Mouse (Mus musculus): ENCODE results near the gene Fa2h. TPM values are rescaled to one million over a fixed set of nuclear protein-coding genes. Genes with fewer than 3 reads are reported as not detected.

Gene Fa2h
- total and polyA plus RNA-seq, 2 experiments, result 0.06 to 0.09 TPM

DNA sequence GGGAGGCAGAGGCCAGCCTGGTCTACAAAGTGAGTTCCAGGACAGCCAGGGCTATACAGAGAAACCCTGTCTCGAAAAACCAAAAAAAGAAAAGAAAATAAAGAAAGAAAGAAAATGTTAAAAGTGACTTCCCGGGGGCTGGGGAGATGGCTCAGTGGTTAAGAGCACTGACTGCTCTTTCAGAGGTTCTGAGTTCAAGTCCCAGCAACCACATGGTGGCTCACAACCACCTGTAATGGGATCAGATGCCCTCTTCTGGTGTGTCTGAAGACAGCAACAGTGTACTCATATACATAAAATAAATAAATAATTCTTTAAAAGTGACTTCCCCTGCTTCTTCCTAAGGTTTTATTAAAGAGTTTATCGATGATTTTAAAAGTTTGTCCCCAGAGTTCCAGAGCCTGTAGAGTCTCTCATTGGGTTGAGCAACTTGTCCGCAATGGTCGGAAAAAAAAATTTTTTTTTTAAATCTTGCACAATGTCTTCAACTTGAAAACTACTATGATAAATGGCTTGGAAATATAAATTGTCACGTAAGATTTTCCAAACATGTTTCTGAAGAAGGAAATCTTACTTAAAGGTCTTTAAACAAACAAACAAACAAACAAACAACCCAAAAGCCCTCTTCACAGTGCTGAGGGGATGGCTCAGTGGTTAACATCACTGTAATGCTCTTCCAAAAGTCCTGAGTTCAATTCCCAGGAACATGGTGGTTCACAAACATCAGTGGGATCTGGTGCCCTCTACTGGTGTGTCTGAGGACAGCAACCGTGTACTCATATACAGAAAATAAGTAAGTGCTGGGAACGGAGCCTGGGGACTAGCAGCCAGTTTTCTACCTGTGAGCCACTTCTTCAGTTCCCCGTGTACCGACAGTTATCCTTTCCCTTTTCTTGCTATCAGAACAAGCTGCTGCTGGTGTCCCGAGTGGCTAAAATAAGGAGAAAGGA is 92.8 kb downstream of the Fa2h start:
- 58% methylated on average over 11 of the region's 11 CpGs for WGBS
- H3K27me3 ChIP-seq (ENCODE audit: control insufficient read depth, insufficient read depth, low read length), result no peaks in the 10 kb centered on the region
- H3K79me2 ChIP-seq (ENCODE audit: control insufficient read depth, insufficient read depth, low read length), result peaks cover 3% of the 10 kb centered on the region; the same call in 1 of the 2 replicates
- DNase-seq (ENCODE audit: extremely low read depth, low read depth, low spot score), result no peak
- no peaks in the 10 kb centered on the region for H3K4me1 ChIP-seq (ENCODE audit: control insufficient read depth, insufficient read depth, low read length)
- peaks cover 8% of the 10 kb centered on the region; the same call in 1 of the 2 replicates for H3K36me3 ChIP-seq (ENCODE audit: control insufficient read depth, insufficient read depth, low read length)
- no peak overlapping the region for H3K9ac ChIP-seq (ENCODE audit: low read depth, low read length)
- H3K27ac ChIP-seq (replicated peaks; ENCODE audit: insufficient read depth, low read depth, low read length), result no peak overlapping the region
- no peak overlapping the region for H3K4me3 ChIP-seq (ENCODE audit: insufficient read depth, low read depth, low read length)
- TF ChIP-seq CTCF (IDR thresholded peaks at IDR 0.05; ENCODE audit: low read depth, low read length) (peak; percentile 18; the same call in 1 of the 2 replicates), POLR2A (IDR thresholded peaks at IDR 0.05; ENCODE audit: extremely low read depth, insufficient read depth, low read length) (no peak)

DNA sequence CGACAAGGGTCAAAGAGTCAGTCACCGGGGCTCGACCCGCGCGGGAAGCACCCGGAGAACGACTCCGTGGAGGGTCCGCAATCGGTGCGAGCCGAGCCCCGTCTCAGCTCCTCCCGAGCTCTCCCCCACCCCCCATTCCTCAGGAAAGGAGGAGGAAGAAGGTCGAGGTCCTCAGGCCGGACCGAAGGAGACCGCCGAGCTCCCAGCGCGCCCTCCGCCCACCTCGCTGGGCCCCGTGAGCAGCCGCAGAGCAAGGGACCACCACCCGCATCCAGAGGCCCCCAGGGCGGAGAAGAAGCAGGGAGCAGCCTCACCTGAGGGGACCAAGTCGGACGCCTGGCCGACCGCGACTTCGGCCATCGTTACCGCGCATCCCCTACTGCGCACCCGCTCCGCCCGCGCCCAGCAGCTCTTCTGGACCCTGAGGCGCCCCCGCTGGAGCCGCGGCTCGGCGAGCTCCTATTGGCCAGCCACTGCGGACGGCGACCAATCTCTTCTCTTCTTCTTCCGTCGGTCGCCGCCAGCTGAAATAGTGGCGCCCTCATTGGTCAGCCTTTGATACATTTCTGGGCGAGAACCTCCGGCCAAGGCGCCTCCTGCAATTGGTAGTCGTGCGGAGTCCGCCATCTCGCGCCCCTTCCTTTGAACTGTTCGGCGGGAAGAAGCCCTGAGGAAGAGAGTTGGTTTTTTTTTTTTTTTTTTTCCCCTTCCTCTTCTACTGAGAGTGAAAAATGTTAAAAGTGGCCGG is 93.6 kb downstream of the Fa2h start, which contains the start of gene Rfwd3:
TSS of gene Rfwd3 (minus strand) at position 402 of the 748 bp plus-strand sequence.
- H3K9ac ChIP-seq (ENCODE audit: low read depth, low read length), result peak within 1 kb of the TSS; percentile 93
- H3K79me2 ChIP-seq (ENCODE audit: control insufficient read depth, insufficient read depth, low read length), result peaks cover 3% of the 10 kb centered on the region; the same call in 1 of the 2 replicates
- no peaks in the 10 kb centered on the region for H3K27me3 ChIP-seq (ENCODE audit: control insufficient read depth, insufficient read depth, low read length)
- H3K4me3 ChIP-seq (ENCODE audit: insufficient read depth, low read depth, low read length), result peak within 1 kb of the TSS; percentile 93
- peak; percentile 91 for DNase-seq (ENCODE audit: extremely low read depth, low read depth, low spot score)
- no peaks in the 10 kb centered on the region for H3K4me1 ChIP-seq (ENCODE audit: control insufficient read depth, insufficient read depth, low read length)
- WGBS, result under 1% methylated on average over 67 of the region's 67 CpGs
- TF ChIP-seq CTCF (IDR thresholded peaks at IDR 0.05; ENCODE audit: low read depth, low read length) (no peak), POLR2A (IDR thresholded peaks at IDR 0.05; ENCODE audit: extremely low read depth, insufficient read depth, low read length) (peak; percentile 62; the same call in 1 of the 2 replicates)
- H3K27ac ChIP-seq (replicated peaks; ENCODE audit: insufficient read depth, low read depth, low read length), result peak within 1 kb of the TSS; percentile 67
- H3K36me3 ChIP-seq (ENCODE audit: control insufficient read depth, insufficient read depth, low read length), result peaks cover 12% of the 10 kb centered on the region; the same call in 1 of the 2 replicates

DNA sequence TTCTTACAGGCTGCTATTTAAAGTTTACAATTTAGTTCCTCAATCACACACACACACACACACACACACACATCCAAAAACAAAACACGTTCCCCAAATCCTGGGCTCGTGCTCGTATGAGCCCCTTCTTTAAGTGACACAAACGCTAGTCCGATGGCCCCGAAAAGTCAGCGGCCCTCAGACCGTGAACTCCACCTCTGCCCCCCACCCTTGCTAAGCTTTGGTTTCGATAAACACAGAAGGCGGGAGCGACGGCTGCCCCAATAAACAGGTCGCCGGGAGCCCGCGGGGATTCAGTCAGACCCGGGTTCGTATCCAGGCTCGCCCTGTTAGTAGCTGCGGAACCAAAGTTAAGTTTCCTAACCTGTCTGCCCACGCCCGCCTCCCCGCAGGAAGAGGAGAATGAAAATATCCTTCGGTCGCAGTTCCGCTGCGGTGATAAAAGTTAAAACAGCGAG is 94.2 kb downstream of the Fa2h start:
- peak; percentile 33 for DNase-seq (ENCODE audit: extremely low read depth, low read depth, low spot score)
- Histone ChIP-seq H3K4me1 (ENCODE audit: control insufficient read depth, insufficient read depth, low read length) (no peaks in the 10 kb centered on the region), H3K27ac (replicated peaks; ENCODE audit: insufficient read depth, low read depth, low read length) (peak overlapping the region; percentile 67), H3K79me2 (ENCODE audit: control insufficient read depth, insufficient read depth, low read length) (peaks cover 3% of the 10 kb centered on the region; the same call in 1 of the 2 replicates), H3K9ac (ENCODE audit: low read depth, low read length) (peak overlapping the region; percentile 93), H3K27me3 (ENCODE audit: control insufficient read depth, insufficient read depth, low read length) (no peaks in the 10 kb centered on the region), H3K36me3 (ENCODE audit: control insufficient read depth, insufficient read depth, low read length) (peaks cover 12% of the 10 kb centered on the region; the same call in 1 of the 2 replicates), H3K4me3 (ENCODE audit: insufficient read depth, low read depth, low read length) (peak overlapping the region; percentile 93)
- TF ChIP-seq POLR2A (IDR thresholded peaks at IDR 0.05; ENCODE audit: extremely low read depth, insufficient read depth, low read length) (no peak), CTCF (IDR thresholded peaks at IDR 0.05; ENCODE audit: low read depth, low read length) (no peak)
- under 1% methylated on average over 28 of the region's 28 CpGs for WGBS

DNA sequence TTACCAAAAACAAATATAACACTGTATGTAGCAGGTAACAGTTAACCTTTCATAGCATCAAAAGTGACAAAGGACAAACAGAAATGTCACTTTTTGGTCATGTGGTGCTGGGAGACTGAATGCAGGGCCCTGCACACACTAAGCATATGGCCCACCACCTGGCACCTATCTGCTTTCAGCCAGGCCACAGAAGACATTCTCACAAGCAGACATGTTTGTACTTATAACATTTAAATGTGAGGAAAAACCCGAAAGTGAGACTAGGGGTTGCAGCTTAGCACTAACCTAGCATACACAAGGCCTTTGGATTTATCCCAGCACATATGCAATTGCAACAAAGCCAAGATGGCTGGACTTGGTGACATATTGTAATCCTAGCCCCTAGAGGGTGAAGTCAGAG is 95.6 kb downstream of the Fa2h start:
- DNase-seq (ENCODE audit: extremely low read depth, low read depth, low spot score), result no peak
- Histone ChIP-seq H3K27ac (replicated peaks; ENCODE audit: insufficient read depth, low read depth, low read length) (no peak overlapping the region), H3K9ac (ENCODE audit: low read depth, low read length) (no peak overlapping the region), H3K27me3 (ENCODE audit: control insufficient read depth, insufficient read depth, low read length) (no peaks in the 10 kb centered on the region), H3K4me3 (ENCODE audit: insufficient read depth, low read depth, low read length) (no peak overlapping the region), H3K36me3 (ENCODE audit: control insufficient read depth, insufficient read depth, low read length) (peaks cover 25% of the 10 kb centered on the region), H3K79me2 (ENCODE audit: control insufficient read depth, insufficient read depth, low read length) (peaks cover 3% of the 10 kb centered on the region; the same call in 1 of the 2 replicates), H3K4me1 (ENCODE audit: control insufficient read depth, insufficient read depth, low read length) (no peaks in the 10 kb centered on the region)
- no peak for TF ChIP-seq CTCF (IDR thresholded peaks at IDR 0.05; ENCODE audit: low read depth, low read length)
- TF ChIP-seq POLR2A (IDR thresholded peaks at IDR 0.05; ENCODE audit: extremely low read depth, insufficient read depth, low read length), result no peak
- WGBS, result 93% methylated on average over 1 of the region's 1 CpGs

Other genes with a start within 250 kb of the Fa2h start
- 13.5 and 18.1 TPM in 2 replicates for gene Glg1, start 134.6 kb downstream of the Fa2h start, total RNA-seq (2014; rRNA removed)
- 10.1 and 12.0 TPM in 2 replicates for gene Glg1, start 134.6 kb downstream of the Fa2h start, polyA plus RNA-seq (2012; rRNA removed)
- gene Rfwd3, start 93.6 kb downstream of the Fa2h start, total RNA-seq (2014; rRNA removed), result 12.2 and 14.0 TPM in 2 replicates
- gene Rfwd3, start 93.6 kb downstream of the Fa2h start, polyA plus RNA-seq (2012; rRNA removed), result 4.9 and 6.3 TPM in 2 replicates
- gene Mlkl, start 55.6 kb downstream of the Fa2h start, total RNA-seq (2014; rRNA removed), result 6.0 and 6.4 TPM in 2 replicates
- gene Mlkl, start 55.6 kb downstream of the Fa2h start, polyA plus RNA-seq (2012; rRNA removed), result 1.1 and 2.5 TPM in 2 replicates
- gene Wdr59, start 128.3 kb upstream of the Fa2h start, total RNA-seq (2014; rRNA removed), result 4.8 and 5.4 TPM in 2 replicates
- gene Wdr59, start 128.3 kb upstream of the Fa2h start, polyA plus RNA-seq (2012; rRNA removed), result 4.9 and 5.3 TPM in 2 replicates
- 13.8 and 19.9 TPM in 2 replicates for gene Znrf1, start 142.3 kb upstream of the Fa2h start, total RNA-seq (2014; rRNA removed)
- gene Znrf1, start 142.3 kb upstream of the Fa2h start, polyA plus RNA-seq (2012; rRNA removed), result 35.9 and 44.3 TPM in 2 replicates
- 84.5 and 91.7 TPM in 2 replicates for gene Ldhd, start 236.6 kb upstream of the Fa2h start, total RNA-seq (2014; rRNA removed)
- 160 and 175 TPM in 2 replicates for gene Ldhd, start 236.6 kb upstream of the Fa2h start, polyA plus RNA-seq (2012; rRNA removed)
- 4.7 and 5.0 TPM in 2 replicates for gene Zfp1, start 249.6 kb upstream of the Fa2h start, total RNA-seq (2014; rRNA removed)
- 2.9 and 4.3 TPM in 2 replicates for gene Zfp1, start 249.6 kb upstream of the Fa2h start, polyA plus RNA-seq (2012; rRNA removed)

Data from liver, adult 2 months (tissue).